ENCODE assay signal across 8 mouse cellular contexts in genomic region chr14:122534017-122534924, GRCm38 (mm10). TPM values are rescaled to one million over a fixed set of nuclear protein-coding genes. Genes with fewer than 3 reads are reported as not detected.
DNase-seq lines count a peak whose midpoint lies in the region; ATAC-seq lines count a peak whose summit lies in the region.

Gene Pcca, plus strand, starts transcription at chr14:122534324.

- H3K4me3 ChIP-seq in forebrain, embryonic 11.5 days (ENCODE audit: low read depth, low read length), result peak within 1 kb of the TSS; percentile 66
- H3K4me3 ChIP-seq in heart, embryonic 16.5 days (ENCODE audit: low read length), result peak within 1 kb of the TSS; percentile 89
- H3K4me3 ChIP-seq in liver, embryonic 15.5 days (replicated peaks), result peak within 1 kb of the TSS; percentile 71
- peak within 1 kb of the TSS; percentile 87 for H3K4me3 ChIP-seq in neural tube, embryonic 12.5 days

- WGBS in forebrain, embryonic 11.5 days, result 2% methylated on average over 54 of the region's 54 CpGs
- 2% methylated on average over 54 of the region's 54 CpGs for whole genome bisulfite sequencing in heart, embryonic 16.5 days
- WGBS in liver, embryonic 15.5 days (ENCODE audit: insufficient replicate concordance), result 2% methylated on average over 54 of the region's 54 CpGs
- WGBS in neural tube, embryonic 12.5 days, result 2% methylated on average over 54 of the region's 54 CpGs

- ATAC-seq in forebrain, embryonic 11.5 days (replicated peaks; ENCODE audit: low FRiP score), result peak; percentile 100
- ATAC-seq in heart, embryonic 16.5 days (replicated peaks; ENCODE audit: extremely low read depth, insufficient read depth, low FRiP score), result peak; percentile 99
- peak; percentile 99 for ATAC-seq in liver, embryonic 15.5 days (ENCODE audit: insufficient read depth)
- ATAC-seq in neural tube, embryonic 12.5 days (ENCODE audit: low FRiP score, low read depth), result peak; percentile 100

- peak within 1 kb of the TSS; percentile 59 for H3K4me2 ChIP-seq in forebrain, embryonic 11.5 days (ENCODE audit: low read depth, low read length, severe bottlenecking)
- H3K4me2 ChIP-seq in heart, embryonic 16.5 days (ENCODE audit: low read depth, low read length), result peak within 1 kb of the TSS; percentile 94
- peak within 1 kb of the TSS; percentile 92 for H3K4me2 ChIP-seq in liver, embryonic 15.5 days
- H3K4me2 ChIP-seq in neural tube, embryonic 12.5 days (replicated peaks), result peak within 1 kb of the TSS; percentile 68

- peaks cover 4% of the 10 kb centered on the region; the same call in 1 of the 2 replicates for H3K4me1 ChIP-seq in forebrain, embryonic 11.5 days (replicated peaks; ENCODE audit: control insufficient read depth, insufficient read depth, low read length)
- H3K4me1 ChIP-seq in heart, embryonic 16.5 days (ENCODE audit: control insufficient read depth, insufficient read depth, low read length), result peaks cover 13% of the 10 kb centered on the region
- peaks cover 18% of the 10 kb centered on the region for H3K4me1 ChIP-seq in liver, embryonic 15.5 days (replicated peaks)
- no peaks in the 10 kb centered on the region for H3K4me1 ChIP-seq in neural tube, embryonic 12.5 days

- peak; percentile 76 to 81 for DNase-seq in CD8-positive naive resting alpha-beta T cell, adult 2 months (ENCODE audit: low read depth in 2 of 2, low spot score in 2 of 2)
- peak; percentile 92 for DNase-seq in c-Kit-positive CD71-negative TER-119-negative erythroid progenitor cells, embryonic 14.5 days (ENCODE audit: low read depth)
- DNase-seq in forebrain, embryonic 11.5 days (ENCODE audit: low spot score), result peak; percentile 98
- peak; percentile 98 for DNase-seq in kidney, postnatal 36 days
- DNase-seq in telencephalon, adult 2 months (ENCODE audit: low read depth, low spot score), result peak; percentile 97

- 0 out of 2 replicates have a peak within 1 kb of the TSS, but pooled peaks have one; percentile 15 for H3K27ac ChIP-seq in forebrain, embryonic 11.5 days (ENCODE audit: low read depth, low read length)
- peak within 1 kb of the TSS; percentile 63 for H3K27ac ChIP-seq in heart, embryonic 16.5 days (ENCODE audit: low read length)
- peak within 1 kb of the TSS; percentile 58 for H3K27ac ChIP-seq in liver, embryonic 15.5 days (replicated peaks)
- H3K27ac ChIP-seq in neural tube, embryonic 12.5 days, result no peak within 1 kb of the TSS

- no peaks in the 10 kb centered on the region for H3K27me3 ChIP-seq in forebrain, embryonic 11.5 days (ENCODE audit: control insufficient read depth, insufficient read depth, low read length)
- H3K27me3 ChIP-seq in heart, embryonic 16.5 days (ENCODE audit: control insufficient read depth, insufficient read depth, low read length), result no peaks in the 10 kb centered on the region
- no peaks in the 10 kb centered on the region for H3K27me3 ChIP-seq in liver, embryonic 15.5 days
- no peaks in the 10 kb centered on the region for H3K27me3 ChIP-seq in neural tube, embryonic 12.5 days (replicated peaks)

- H3K36me3 ChIP-seq in forebrain, embryonic 11.5 days (ENCODE audit: control insufficient read depth, insufficient read depth, low read length), result no peaks in the 10 kb centered on the region
- H3K36me3 ChIP-seq in heart, embryonic 16.5 days (ENCODE audit: control insufficient read depth, insufficient read depth), result no peaks in the 10 kb centered on the region
- no peaks in the 10 kb centered on the region for H3K36me3 ChIP-seq in liver, embryonic 15.5 days (replicated peaks)
- H3K36me3 ChIP-seq in neural tube, embryonic 12.5 days, result no peaks in the 10 kb centered on the region

- H3K9me3 ChIP-seq in forebrain, embryonic 11.5 days (ENCODE audit: control insufficient read depth, low read length), result no peaks in the 10 kb centered on the region
- H3K9me3 ChIP-seq in heart, embryonic 16.5 days (replicated peaks; ENCODE audit: control insufficient read depth, low read length), result no peaks in the 10 kb centered on the region
- no peaks in the 10 kb centered on the region for H3K9me3 ChIP-seq in liver, embryonic 15.5 days (replicated peaks)
- H3K9me3 ChIP-seq in neural tube, embryonic 12.5 days, result no peaks in the 10 kb centered on the region

- peak within 1 kb of the TSS; percentile 64 for H3K9ac ChIP-seq in forebrain, embryonic 11.5 days (ENCODE audit: low read length)
- peak within 1 kb of the TSS; percentile 81 for H3K9ac ChIP-seq in heart, embryonic 16.5 days (ENCODE audit: low read length)
- H3K9ac ChIP-seq in liver, embryonic 15.5 days, result peak within 1 kb of the TSS; percentile 61
- peak within 1 kb of the TSS; percentile 63 for H3K9ac ChIP-seq in neural tube, embryonic 12.5 days

RNA-seq across cellular contexts. Expression of gene Pcca, which starts in this region (rescaled TPM):
- 34.9 and 39.6 TPM in 2 replicates for polyA plus RNA-seq in forebrain, embryonic 11.5 days (2014; fragmentation: Nextera tagmentation; extraction: Ambion mirVana)
- 31.5 and 32.2 TPM in 2 replicates for polyA plus RNA-seq in heart, embryonic 16.5 days (2015; fragmentation: Nextera tagmentation; extraction: Ambion mirVana)
- polyA plus RNA-seq in liver, embryonic 15.5 days (2015; fragmentation: Nextera tagmentation; extraction: Ambion mirVana), result 13.7 and 15.8 TPM in 2 replicates
- 33.0 and 35.0 TPM in 2 replicates for polyA plus RNA-seq in neural tube, embryonic 12.5 days (2016; fragmentation: Nextera tagmentation; extraction: Ambion mirVana)
